Mouse (Mus musculus) hematopoietic stem cell, adult 5-6 weeks (primary cell): ENCODE results near the gene Aacs. TPM values are rescaled to one million over a fixed set of nuclear protein-coding genes. Genes with fewer than 3 reads are reported as not detected.
"Not testable (repeated sequence)": the region's sequence is repeated elsewhere in the genome, so short reads cannot be mapped to it uniquely, and the experiment has no call there.

Experiments
- ATAC-seq, 2 experiments: fragments of 125-278 bp in 1 of 2; replicated peaks in 1 of 2; 2 replicates each; pipeline ENCODE4 v1.8.0; 2016 to 2017; ENCODE audit warnings: inconsistent platforms in 2 of 2, mild to moderate bottlenecking in 2 of 2, moderate number of reproducible peaks in 2 of 2, low read depth in 1 of 2, moderate TSS enrichment in 1 of 2; ENCODE audit not compliant: low FRiP score in 2 of 2, poor library complexity in 2 of 2, severe bottlenecking in 2 of 2, insufficient read depth in 1 of 2, low TSS enrichment in 1 of 2
- total RNA-seq: library from RNA; stranded (forward); fragments of 172-1452, 232-1000 nt; gene quantifications from 2 replicates; pipeline ENCODE4 v1.2.3, GENCODE M21; 2017

The Aacs gene
- total RNA-seq, result 8.1 and 15.9 TPM in 2 replicates

DNA sequence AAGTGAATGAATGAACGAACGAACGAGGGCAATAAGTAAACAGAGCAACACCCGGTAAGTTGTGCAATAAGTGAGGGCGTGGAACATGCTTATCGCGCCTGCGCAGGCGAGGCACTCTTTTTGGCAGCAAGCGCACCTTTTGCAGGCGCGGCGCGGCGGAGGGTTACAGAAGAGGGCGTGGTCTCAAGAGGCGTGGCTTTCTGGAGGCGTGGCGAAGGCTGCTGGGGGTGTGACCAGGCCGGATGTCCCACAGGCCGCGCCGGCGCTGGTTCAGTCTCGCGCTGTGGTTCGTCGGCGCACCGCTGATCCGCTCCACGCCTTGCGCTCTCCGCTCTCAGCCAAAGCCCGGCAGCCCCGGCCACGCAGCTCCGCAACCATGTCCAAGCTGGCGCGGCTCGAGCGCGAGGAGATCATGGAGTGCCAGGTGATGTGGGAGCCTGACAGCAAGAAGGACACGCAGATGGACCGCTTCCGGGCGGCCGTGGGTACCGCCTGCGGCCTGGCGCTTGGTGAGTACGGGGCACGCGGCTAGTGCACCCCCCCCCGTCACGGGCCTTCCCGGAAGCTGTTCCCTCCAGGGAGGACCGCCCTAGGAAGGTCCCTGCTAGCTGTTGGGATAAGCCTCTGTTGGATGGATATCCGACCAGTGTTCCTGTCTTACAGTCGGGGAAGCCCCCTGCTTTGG lies at the start of gene Aacs:
Gene Aacs, plus strand, starts transcription at position 214 of the 685 bp plus-strand sequence.
- peak; percentile 94 to 96 for ATAC-seq

DNA sequence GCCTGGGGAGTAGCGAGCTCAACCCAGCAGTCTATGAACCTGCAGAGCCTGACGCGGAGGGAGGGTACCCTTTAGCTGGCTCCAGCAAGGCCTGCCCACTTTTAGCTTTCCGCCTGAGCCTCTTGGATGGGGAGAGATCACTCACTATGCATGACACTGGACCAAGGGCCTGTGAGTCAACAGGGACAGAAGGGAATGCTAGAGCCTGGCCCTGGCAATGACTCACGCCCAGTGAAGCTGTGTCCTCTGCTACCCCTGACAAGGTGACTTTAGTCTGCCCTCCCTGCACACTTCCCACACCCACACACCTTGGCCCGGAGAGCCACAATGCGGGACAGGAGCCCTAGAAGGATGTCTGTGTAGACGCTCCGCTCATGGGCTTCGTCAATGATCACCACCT lies 49.3 kb upstream of the Aacs start:
- ATAC-seq, result no peak

DNA sequence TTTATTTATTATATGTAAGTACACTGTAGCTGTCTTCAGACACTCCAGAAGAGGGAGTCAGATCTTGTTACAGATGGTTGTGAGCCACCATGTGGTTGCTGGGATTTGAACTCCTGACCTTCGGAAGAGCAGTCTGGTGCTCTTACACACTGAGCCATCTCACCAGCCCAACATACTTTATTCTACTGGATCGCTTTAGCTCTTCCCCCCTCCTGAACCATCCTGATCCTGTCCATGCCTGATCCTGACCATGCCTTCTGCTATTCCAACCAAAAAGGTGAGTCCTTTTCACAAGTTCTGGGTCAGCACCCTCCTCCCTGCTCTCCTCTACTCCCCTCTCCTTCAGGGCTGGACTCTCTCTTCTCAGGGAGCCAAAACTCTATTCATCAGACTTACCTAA lies 43.3 kb upstream of the Aacs start:
- ATAC-seq, result not testable (repeated sequence)

DNA sequence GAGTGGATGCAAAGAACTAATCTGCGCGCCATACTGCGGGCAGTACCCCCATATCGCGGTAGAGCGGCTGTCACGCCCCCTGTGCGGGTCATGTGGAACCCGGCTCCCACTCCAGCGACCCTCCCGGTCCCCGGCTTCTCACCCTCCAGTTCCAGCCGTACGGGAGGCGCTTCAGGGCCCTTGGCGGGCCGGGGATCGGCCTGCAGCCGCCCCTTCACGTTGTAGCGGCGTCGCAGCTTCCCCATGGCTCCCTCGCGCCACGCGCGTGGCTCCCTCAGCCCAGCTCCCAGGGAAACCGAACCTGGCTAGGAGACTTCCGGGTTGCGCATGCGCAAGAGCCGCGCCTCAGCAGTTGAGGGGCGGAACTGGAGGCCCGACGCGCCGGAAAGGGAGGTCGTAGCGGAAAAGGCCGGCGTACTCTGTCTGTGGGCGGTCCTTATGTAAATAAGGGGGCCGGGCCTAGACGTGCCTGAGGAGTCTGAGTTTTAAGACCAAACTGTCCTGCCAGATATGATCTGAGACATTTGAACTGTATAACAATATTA lies 41.7 kb upstream of the Aacs start, which contains the start of gene Dhx37:
Gene Dhx37, minus strand, starts transcription at position 329 of the 545 bp plus-strand sequence.
- ATAC-seq, result peak; percentile 97 to 99

DNA sequence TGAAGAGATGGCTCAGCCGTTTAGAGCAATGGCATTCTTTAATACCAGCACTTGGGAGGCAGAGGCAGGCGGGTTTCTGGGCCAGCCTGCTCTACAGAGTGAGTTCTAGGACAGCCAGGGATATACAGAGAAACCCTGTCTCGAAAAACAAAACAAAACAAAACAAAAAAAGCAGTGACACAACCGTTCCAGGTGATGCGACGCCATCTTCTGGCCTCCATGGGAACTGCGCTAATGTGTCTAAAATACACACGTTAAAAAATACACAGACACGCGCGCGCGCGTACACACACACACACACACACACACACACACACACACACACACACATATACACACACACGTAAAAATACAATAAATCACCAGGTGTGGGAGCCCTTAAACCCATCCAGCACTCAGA lies 41.3 kb upstream of the Aacs start:
- not testable (repeated sequence) for ATAC-seq

DNA sequence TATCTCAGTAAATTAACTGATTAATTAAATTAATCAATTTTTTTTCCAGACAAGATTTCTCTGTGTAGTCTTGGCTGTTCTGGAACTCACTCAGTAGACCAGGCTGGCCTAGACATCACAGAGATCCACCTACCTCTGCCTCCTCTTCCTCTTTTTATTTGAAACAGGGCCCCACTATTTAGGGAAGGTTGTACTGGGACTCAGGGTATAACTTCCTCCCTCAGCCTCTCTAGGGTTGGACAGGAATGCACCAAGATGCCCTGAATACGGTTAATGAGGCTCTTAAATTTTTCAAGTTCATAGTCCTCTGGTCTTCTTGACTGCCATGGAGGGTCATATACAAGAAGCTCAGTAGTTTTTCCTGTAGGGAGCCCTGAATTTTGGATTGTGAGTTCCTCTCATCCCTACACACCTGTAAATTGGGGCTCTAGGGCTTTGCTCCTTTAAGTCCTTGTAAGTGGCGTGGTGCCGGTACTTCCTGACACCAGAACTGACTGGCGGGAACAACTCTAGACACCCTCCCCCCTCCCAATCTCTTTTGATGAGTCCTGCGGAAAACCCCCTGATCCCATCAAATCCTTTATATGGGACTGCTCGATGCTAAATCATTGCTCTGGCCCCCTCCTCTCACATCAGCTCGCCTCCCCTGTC lies 34.9 kb upstream of the Aacs start:
- peak; percentile 50 to 58 for ATAC-seq

DNA sequence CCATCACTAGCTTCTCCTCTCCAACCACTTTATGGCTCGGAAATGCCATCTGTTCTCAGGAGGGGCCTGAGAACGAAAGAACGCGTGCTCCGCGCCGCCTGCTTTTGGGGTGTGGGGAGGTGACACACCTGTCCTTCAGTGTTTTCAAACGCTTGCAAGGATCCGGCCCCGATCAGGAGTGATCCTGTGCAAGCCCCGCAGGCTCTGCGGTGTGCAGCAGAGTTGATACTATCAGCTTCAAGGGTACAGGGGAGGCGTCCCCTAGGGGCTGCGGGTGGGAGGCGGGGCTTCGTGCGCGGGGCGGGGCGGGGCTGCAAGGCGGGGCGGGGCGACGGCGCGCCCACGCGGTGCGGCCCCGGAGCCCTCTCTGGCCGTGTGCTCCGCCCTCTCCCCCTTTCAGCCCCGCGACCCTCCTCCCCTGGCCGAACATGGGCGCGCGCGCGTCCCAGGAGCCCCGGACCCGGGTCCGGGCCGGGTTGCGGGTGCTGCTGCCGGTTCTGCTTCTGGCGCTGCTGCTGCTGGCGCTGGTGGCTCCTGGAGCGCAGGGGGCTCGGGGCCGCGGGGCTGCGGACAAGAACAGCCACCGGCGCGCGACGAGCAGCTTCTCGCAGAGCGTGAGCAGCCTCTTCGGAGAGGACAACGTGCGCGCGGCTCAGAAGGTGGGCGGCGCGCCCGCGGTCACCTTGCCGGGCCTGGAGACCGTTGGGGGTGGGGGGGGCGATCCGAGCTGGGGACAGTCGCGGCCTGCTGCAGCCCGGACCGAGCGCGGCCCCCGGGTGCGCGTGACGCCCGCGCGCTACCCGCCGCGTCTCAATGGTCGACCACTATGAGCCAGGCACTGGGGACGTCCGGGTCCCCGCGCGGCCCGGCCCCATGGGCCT lies 34.1 kb upstream of the Aacs start, which contains the start of gene Bri3bp:
Gene Bri3bp, plus strand, starts transcription at position 335 of the 881 bp plus-strand sequence.
- ATAC-seq, result peak; percentile 57 to 75

DNA sequence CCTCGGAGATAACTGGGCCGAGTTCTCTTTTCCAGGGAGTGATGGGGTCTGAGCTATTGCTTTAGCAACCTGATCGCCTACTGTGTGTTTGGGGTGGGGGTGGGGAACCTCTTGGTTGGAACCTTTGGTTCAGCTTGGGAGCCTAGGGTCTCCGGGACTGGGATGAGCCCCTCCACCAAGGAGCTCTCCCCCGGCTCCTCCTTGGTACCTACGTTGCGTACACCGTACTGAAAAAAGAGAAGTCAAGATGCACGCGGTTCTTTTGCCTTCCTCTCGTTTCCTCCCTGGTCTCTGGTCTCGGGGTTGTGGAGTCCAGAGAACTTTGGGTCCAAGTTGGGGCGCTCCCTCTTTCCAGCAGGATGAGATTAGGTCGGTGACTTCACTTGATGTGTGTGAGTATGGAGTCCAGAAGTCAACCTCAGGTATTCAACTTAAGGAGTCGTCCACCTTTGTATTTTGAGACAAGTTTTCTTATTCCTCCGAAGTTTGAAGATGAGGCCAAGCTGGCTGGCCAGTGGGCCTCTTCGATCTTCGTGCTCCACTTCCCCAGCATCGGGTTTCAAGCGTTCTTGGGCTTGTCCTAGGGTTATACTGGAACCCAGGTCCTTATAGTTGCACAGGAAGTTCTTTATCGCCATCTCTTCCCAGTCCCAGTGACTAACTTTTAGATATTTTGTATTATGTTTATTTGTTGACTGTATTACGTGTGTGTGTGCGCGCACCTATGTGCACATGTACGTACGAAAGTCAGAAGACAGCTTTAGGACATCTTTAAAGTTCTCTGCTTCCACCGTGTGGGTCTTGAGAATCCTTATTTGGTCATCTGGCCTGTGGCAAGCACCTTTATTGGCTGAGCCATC lies 33.2 kb upstream of the Aacs start:
- peak; percentile 33 to 50; a peak in 2 of 4 replicates for ATAC-seq

DNA sequence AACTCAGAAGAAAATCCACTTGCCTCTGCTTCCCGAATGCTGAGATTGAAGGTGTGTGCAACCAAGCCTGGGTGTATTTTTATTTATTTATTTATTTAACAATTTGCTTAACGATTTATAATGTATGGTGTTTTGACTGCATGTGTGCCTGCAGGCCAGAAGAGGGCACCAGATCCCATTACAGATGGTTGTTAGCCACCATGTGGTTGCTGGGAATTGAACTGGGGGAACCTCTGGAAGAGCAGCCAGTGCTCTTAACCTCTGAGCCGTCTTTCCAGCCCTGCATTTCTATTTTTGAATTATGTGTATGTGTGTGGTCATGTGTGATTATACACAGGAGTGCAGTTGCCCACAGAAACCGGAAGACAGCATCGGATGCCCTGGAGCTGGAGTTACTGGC lies 32.3 kb upstream of the Aacs start:
- no peak for ATAC-seq

DNA sequence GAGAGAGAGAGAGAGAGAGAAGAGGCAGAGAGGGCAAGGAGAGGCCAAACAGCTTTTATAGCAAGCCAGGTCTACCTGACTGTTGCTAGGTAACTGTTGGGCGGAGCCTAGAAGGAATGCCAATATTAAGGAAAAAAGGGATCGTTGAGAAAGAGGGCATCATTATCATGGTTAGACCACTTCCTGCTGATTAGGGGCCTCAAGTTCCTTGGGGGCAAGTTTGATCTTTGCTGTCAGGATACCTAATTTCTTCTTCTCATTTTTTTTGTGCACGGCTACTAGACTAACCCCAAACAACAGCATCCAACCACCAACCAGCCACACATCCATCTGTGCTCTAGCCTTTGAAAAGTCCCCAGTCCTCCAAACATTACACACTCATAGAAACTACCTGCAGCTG lies 31.7 kb upstream of the Aacs start:
- no peak for ATAC-seq

DNA sequence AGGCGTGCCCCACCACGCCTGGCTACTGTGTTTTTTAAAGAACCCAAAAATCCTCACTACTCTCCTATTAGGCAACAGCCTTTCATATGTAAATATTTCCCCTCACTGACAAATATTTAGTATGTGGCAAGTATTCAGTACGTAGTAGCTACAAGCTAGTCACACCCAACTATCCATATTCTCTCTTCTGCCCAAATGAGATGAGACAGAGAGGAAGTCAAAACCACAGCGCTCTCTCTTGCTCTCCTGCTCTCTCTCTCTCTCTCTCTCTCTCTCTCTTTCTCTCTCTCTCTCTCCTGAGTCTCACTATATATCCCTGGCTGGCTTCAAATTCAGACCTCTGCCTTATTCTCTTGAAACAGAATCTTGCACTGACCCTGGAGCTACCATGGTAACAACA lies 31.1 kb upstream of the Aacs start:
- ATAC-seq, result peak in 1 of 2 experiments; percentile 17; a peak in 1 of 4 replicates

DNA sequence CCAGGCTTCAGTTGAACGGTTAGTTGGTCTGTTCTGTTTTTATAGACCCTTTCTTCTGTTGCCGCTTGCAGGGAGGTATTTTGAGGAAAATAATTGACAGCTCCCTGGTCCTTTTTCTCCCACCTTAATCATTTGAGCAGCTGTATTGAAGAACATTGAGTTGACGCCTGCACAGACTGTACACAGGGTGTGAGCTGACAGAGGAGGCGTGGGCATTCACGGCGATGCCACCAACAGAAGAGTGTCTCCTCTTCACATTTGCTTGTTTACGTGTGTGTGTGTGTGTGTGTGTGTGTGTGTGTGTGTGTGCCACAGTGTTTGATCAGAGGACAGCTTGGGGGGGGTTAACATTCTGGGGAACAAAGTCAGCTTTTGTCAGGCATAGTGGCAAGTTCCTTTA lies 29.3 kb upstream of the Aacs start:
- no peak for ATAC-seq

DNA sequence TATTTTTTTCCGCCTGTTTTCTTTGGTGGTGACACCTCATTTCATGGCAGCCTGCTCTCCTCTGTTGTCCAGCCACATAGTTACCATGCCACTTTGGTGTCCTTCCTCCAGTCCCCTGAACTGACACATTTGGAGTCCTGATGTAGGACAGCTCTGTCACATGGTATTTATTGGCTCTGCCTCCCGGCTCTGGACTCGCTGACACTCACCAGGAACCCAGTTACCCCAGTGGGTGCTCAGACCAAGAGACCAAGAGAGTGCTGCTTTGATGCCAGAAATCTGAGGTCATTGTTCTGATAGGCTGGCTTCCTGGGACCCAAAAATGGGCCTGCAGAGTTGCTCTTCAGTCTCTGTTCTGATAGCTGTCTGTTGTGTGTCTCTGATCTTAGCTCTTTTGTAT lies 27.6 kb upstream of the Aacs start:
- no peak for ATAC-seq

DNA sequence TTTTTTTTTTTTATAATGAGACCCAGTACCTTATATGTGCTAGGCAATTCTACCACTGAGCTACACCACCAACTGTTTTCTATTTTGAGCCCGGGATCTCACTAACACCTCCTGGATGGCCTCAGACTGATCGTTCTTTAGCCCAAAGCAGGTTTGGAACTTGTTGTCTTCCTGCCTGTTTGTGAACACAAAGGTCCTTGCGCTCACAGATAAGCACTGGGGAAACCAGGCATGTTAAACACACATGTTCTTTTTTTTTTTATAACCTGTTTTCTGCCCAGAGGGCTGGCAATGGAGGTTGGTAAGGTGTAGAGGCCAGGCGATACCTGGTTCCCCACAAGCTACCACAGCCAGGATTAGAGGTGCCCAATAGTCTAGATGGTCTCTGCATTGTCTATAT lies 27.0 kb upstream of the Aacs start:
- ATAC-seq, result no peak

DNA sequence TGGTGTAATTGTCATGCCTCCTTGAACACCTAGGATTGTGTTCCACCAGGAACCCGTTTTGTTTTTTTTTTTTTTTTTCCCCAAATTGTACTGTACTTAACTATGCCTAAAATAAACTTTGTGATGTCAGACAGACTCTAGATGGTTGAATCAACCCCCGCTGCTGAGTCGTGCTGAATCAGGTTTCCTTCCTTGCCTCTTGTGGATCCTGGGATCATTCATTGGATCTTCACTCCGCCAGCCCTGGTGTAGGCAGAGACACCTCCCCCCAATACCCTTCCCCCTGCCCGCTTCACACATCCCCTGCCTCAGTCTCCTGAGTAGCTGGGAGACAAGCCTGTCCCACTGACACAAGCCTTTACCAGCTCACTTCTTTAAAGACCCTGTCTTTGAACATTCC lies 26.3 kb upstream of the Aacs start:
- no peak for ATAC-seq

DNA sequence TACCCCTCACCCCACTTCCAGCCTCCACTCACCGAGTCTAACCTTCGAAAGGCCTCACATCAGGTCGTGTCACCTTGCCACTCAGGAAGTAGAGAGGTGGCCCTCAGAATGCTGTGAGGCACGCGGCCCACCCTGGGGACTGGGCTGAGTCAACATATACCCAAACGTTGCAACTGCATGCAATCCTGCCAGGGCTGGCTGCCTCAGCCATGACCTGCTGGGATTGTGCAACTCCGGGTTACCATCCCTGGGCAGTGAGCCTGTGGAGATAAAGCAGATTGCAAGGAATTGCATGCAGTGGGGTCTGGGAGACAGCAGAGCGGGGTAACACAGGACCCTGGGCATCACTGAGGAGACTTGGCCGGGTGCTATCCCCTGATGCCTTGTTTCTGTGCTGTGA lies 23.0 kb upstream of the Aacs start:
- ATAC-seq, result no peak

DNA sequence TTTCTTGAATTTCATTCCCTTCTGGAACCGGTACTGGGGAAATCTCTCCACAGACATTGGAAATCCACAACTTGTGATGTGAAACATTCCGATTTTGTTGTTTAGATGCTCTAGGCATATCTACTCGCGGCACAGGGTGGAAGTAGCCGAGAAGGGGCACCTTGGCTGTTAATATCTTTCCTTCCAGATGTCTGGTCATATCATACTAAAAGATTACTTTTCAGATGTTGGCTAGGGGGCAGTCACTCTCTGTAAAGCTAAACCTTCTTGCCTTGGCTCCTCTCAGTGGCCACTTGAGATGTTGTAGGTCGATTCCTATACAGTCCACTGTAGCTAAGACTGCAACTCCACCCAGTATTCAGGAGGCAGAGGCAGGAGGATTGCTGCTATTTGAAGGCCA lies 19.5 kb upstream of the Aacs start:
- no peak for ATAC-seq
